Mouse (Mus musculus): ENCODE results near the gene Gne. TPM values are rescaled to one million over a fixed set of nuclear protein-coding genes. Genes with fewer than 3 reads are reported as not detected.

The Gne gene
- polyA plus RNA-seq, 1 experiment from 2014 or later, result 42.3 TPM

- Histone ChIP-seq H3K4me3 (ENCODE audit: low read depth, low read length) (no peak overlapping the region), H3K4me1 (replicated peaks; ENCODE audit: control insufficient read depth, insufficient read depth, low read length) (peaks cover 10% of the 10 kb centered on the region; the same call in 1 of the 2 replicates), H3K9ac (ENCODE audit: low read length) (no peak overlapping the region), H3K27me3 (replicated peaks; ENCODE audit: control insufficient read depth, insufficient read depth, low read length) (no peaks in the 10 kb centered on the region), H3K4me2 (ENCODE audit: low read length) (no peak overlapping the region), H3K9me3 (ENCODE audit: control insufficient read depth, low read length) (no peaks in the 10 kb centered on the region), H3K27ac (ENCODE audit: low read depth) (no peak overlapping the region), H3K36me3 (ENCODE audit: control insufficient read depth, insufficient read depth, low read length) (peaks cover 95% of the 10 kb centered on the region)
- DNase-seq (ENCODE audit: low spot score), result no peak
- no peak for ATAC-seq (replicated peaks; ENCODE audit: low FRiP score, low TSS enrichment, low read depth)
- WGBS, result 88% methylated on average over 6 of the region's 6 CpGs
These were observed 58.4 kb downstream of the Gne start for GRCm38 (mm10) chr4:44025570-44025969.

GRCm38 (mm10) chr4:44024241-44024640 lies 59.7 kb downstream of the Gne start:
- Histone ChIP-seq H3K9me3 (ENCODE audit: control insufficient read depth, low read length) (no peaks in the 10 kb centered on the region), H3K4me1 (replicated peaks; ENCODE audit: control insufficient read depth, insufficient read depth, low read length) (peaks cover 10% of the 10 kb centered on the region; the same call in 1 of the 2 replicates), H3K4me3 (ENCODE audit: low read depth, low read length) (no peak overlapping the region), H3K27me3 (replicated peaks; ENCODE audit: control insufficient read depth, insufficient read depth, low read length) (no peaks in the 10 kb centered on the region), H3K4me2 (ENCODE audit: low read length) (no peak overlapping the region), H3K36me3 (ENCODE audit: control insufficient read depth, insufficient read depth, low read length) (peaks cover 97% of the 10 kb centered on the region), H3K9ac (ENCODE audit: low read length) (no peak overlapping the region), H3K27ac (ENCODE audit: low read depth) (no peak overlapping the region)
- WGBS, result 94% methylated on average over 6 of the region's 6 CpGs
- ATAC-seq (replicated peaks; ENCODE audit: low FRiP score, low TSS enrichment, low read depth) (no peak), DNase-seq (ENCODE audit: low spot score) (no peak)

- H3K36me3 ChIP-seq (ENCODE audit: control insufficient read depth, insufficient read depth, low read length), result peaks cover 99% of the 10 kb centered on the region
- ATAC-seq (replicated peaks; ENCODE audit: low FRiP score, low TSS enrichment, low read depth) (no peak), DNase-seq (ENCODE audit: low spot score) (no peak)
- peaks cover 10% of the 10 kb centered on the region; the same call in 1 of the 2 replicates for H3K4me1 ChIP-seq (replicated peaks; ENCODE audit: control insufficient read depth, insufficient read depth, low read length)
- no peak overlapping the region for H3K4me2 ChIP-seq (ENCODE audit: low read length)
- no peak overlapping the region for H3K4me3 ChIP-seq (ENCODE audit: low read depth, low read length)
- H3K27ac ChIP-seq (ENCODE audit: low read depth), result no peak overlapping the region
- H3K27me3 ChIP-seq (replicated peaks; ENCODE audit: control insufficient read depth, insufficient read depth, low read length), result no peaks in the 10 kb centered on the region
- H3K9me3 ChIP-seq (ENCODE audit: control insufficient read depth, low read length), result no peaks in the 10 kb centered on the region
- H3K9ac ChIP-seq (ENCODE audit: low read length), result no peak overlapping the region
- 94% methylated on average over 9 of the region's 9 CpGs for WGBS
These were observed 60.3 kb downstream of the Gne start for GRCm38 (mm10) chr4:44023681-44024080.

GRCm38 (mm10) chr4:44022766-44023165 lies 61.2 kb downstream of the Gne start:
- Histone ChIP-seq H3K36me3 (ENCODE audit: control insufficient read depth, insufficient read depth, low read length) (peaks cover 94% of the 10 kb centered on the region), H3K9me3 (ENCODE audit: control insufficient read depth, low read length) (no peaks in the 10 kb centered on the region), H3K4me3 (ENCODE audit: low read depth, low read length) (no peak overlapping the region), H3K27ac (ENCODE audit: low read depth) (no peak overlapping the region), H3K9ac (ENCODE audit: low read length) (no peak overlapping the region), H3K4me1 (replicated peaks; ENCODE audit: control insufficient read depth, insufficient read depth, low read length) (peaks cover 3% of the 10 kb centered on the region; the same call in 1 of the 2 replicates), H3K4me2 (ENCODE audit: low read length) (no peak overlapping the region), H3K27me3 (replicated peaks; ENCODE audit: control insufficient read depth, insufficient read depth, low read length) (no peaks in the 10 kb centered on the region)
- ATAC-seq (replicated peaks; ENCODE audit: low FRiP score, low TSS enrichment, low read depth) (no peak), DNase-seq (ENCODE audit: low spot score) (no peak)
- WGBS, result 91% methylated on average over 11 of the region's 11 CpGs

GRCm38 (mm10) chr4:44022323-44022722 lies 61.7 kb downstream of the Gne start:
- Histone ChIP-seq H3K9ac (ENCODE audit: low read length) (no peak overlapping the region), H3K27me3 (replicated peaks; ENCODE audit: control insufficient read depth, insufficient read depth, low read length) (no peaks in the 10 kb centered on the region), H3K27ac (ENCODE audit: low read depth) (no peak overlapping the region), H3K36me3 (ENCODE audit: control insufficient read depth, insufficient read depth, low read length) (peaks cover 90% of the 10 kb centered on the region), H3K4me2 (ENCODE audit: low read length) (no peak overlapping the region), H3K4me3 (ENCODE audit: low read depth, low read length) (no peak overlapping the region), H3K9me3 (ENCODE audit: control insufficient read depth, low read length) (no peaks in the 10 kb centered on the region), H3K4me1 (replicated peaks; ENCODE audit: control insufficient read depth, insufficient read depth, low read length) (no peaks in the 10 kb centered on the region)
- WGBS, result 83% methylated on average over 4 of the region's 4 CpGs
- DNase-seq (ENCODE audit: low spot score) (no peak), ATAC-seq (replicated peaks; ENCODE audit: low FRiP score, low TSS enrichment, low read depth) (no peak)

GRCm38 (mm10) chr4:44016791-44017190 lies 67.2 kb downstream of the Gne start:
- no peak overlapping the region for H3K27ac ChIP-seq (ENCODE audit: low read depth)
- DNase-seq (ENCODE audit: low spot score) (no peak), ATAC-seq (replicated peaks; ENCODE audit: low FRiP score, low TSS enrichment, low read depth) (no peak)
- peaks cover 20% of the 10 kb centered on the region for H3K4me1 ChIP-seq (replicated peaks; ENCODE audit: control insufficient read depth, insufficient read depth, low read length)
- no peak overlapping the region for H3K4me3 ChIP-seq (ENCODE audit: low read depth, low read length)
- WGBS, result 90% methylated on average over 12 of the region's 12 CpGs
- H3K9me3 ChIP-seq (ENCODE audit: control insufficient read depth, low read length), result no peaks in the 10 kb centered on the region
- no peak overlapping the region for H3K9ac ChIP-seq (ENCODE audit: low read length)
- H3K36me3 ChIP-seq (ENCODE audit: control insufficient read depth, insufficient read depth, low read length), result peaks cover 42% of the 10 kb centered on the region
- no peak overlapping the region for H3K4me2 ChIP-seq (ENCODE audit: low read length)
- H3K27me3 ChIP-seq (replicated peaks; ENCODE audit: control insufficient read depth, insufficient read depth, low read length), result no peaks in the 10 kb centered on the region

GRCm38 (mm10) chr4:44016071-44016470 lies 67.9 kb downstream of the Gne start:
- H3K27ac ChIP-seq (ENCODE audit: low read depth), result no peak overlapping the region
- WGBS, result 78% methylated on average over 4 of the region's 4 CpGs
- no peak for ATAC-seq (replicated peaks; ENCODE audit: low FRiP score, low TSS enrichment, low read depth)
- H3K27me3 ChIP-seq (replicated peaks; ENCODE audit: control insufficient read depth, insufficient read depth, low read length), result no peaks in the 10 kb centered on the region
- peaks cover 36% of the 10 kb centered on the region for H3K36me3 ChIP-seq (ENCODE audit: control insufficient read depth, insufficient read depth, low read length)
- no peaks in the 10 kb centered on the region for H3K9me3 ChIP-seq (ENCODE audit: control insufficient read depth, low read length)
- no peak overlapping the region for H3K9ac ChIP-seq (ENCODE audit: low read length)
- H3K4me1 ChIP-seq (replicated peaks; ENCODE audit: control insufficient read depth, insufficient read depth, low read length), result peaks cover 21% of the 10 kb centered on the region
- no peak overlapping the region for H3K4me3 ChIP-seq (ENCODE audit: low read depth, low read length)
- no peak for DNase-seq (ENCODE audit: low spot score)
- no peak overlapping the region for H3K4me2 ChIP-seq (ENCODE audit: low read length)

GRCm38 (mm10) chr4:44013391-44014070 lies 70.4 kb downstream of the Gne start:
- Histone ChIP-seq H3K4me3 (ENCODE audit: low read depth, low read length) (peak overlapping the region; percentile 100), H3K9me3 (ENCODE audit: control insufficient read depth, low read length) (no peaks in the 10 kb centered on the region), H3K4me1 (replicated peaks; ENCODE audit: control insufficient read depth, insufficient read depth, low read length) (peaks cover 21% of the 10 kb centered on the region), H3K27me3 (replicated peaks; ENCODE audit: control insufficient read depth, insufficient read depth, low read length) (no peaks in the 10 kb centered on the region), H3K36me3 (ENCODE audit: control insufficient read depth, insufficient read depth, low read length) (peaks cover 10% of the 10 kb centered on the region; the same call in 1 of the 2 replicates), H3K27ac (ENCODE audit: low read depth) (no peak overlapping the region; the same call in 1 of the 2 replicates), H3K4me2 (ENCODE audit: low read length) (peak overlapping the region; percentile 94), H3K9ac (ENCODE audit: low read length) (peak overlapping the region; percentile 93)
- ATAC-seq (replicated peaks; ENCODE audit: low FRiP score, low TSS enrichment, low read depth) (no peak), DNase-seq (ENCODE audit: low spot score) (no peak)
- 26% methylated on average over 11 of the region's 11 CpGs for WGBS

All from intestine, embryonic 14.5 days (tissue).